Mouse (Mus musculus) cerebellum, postnatal 14 days (tissue): ENCODE data around the gene Tbc1d10c.

ENCODE experiments used
- DNase-seq, 2 experiments: peaks; one replicate each; pipeline ENCODE4 v3.0.0; 2021; ENCODE audit warnings: mixed read lengths in 2 of 2

The Tbc1d10c gene

GRCm38 (mm10) chr19:4214771-4215450 is 23.8 kb upstream of the Tbc1d10c start:
- no peak for DNase-seq

GRCm38 (mm10) chr19:4214071-4214770 is 23.1 kb upstream of the Tbc1d10c start, which contains the start of the genes Clcf1 and AC109138.7:
TSS of gene Clcf1 (plus strand) at chr19:4214238.
TSS of gene AC109138.7 (plus strand) at chr19:4214357.
- no peak for DNase-seq

GRCm38 (mm10) chr19:4213524-4213974 is 22.5 kb upstream of the Tbc1d10c start:
- no peak for DNase-seq

GRCm38 (mm10) chr19:4211891-4212588 is 21.0 kb upstream of the Tbc1d10c start:
- no peak for DNase-seq

- no peak for DNase-seq
Measured at GRCm38 (mm10) chr19:4208563-4208962, 17.5 kb upstream of the Tbc1d10c start.

GRCm38 (mm10) chr19:4206971-4207370 is 15.9 kb upstream of the Tbc1d10c start:
- DNase-seq = peak; percentile 81

GRCm38 (mm10) chr19:4204889-4205288 is 13.8 kb upstream of the Tbc1d10c start:
- no peak for DNase-seq

- no peak for DNase-seq
Measured at GRCm38 (mm10) chr19:4203604-4204326, 12.7 kb upstream of the Tbc1d10c start.

GRCm38 (mm10) chr19:4203148-4203547 is 12.1 kb upstream of the Tbc1d10c start:
- no peak for DNase-seq

GRCm38 (mm10) chr19:4202149-4202548 is 11.1 kb upstream of the Tbc1d10c start:
- no peak for DNase-seq

- DNase-seq = peak; percentile 97 to 98
Measured at GRCm38 (mm10) chr19:4201291-4201909, 10.3 kb upstream of the Tbc1d10c start, which contains the start of gene Rad9a. TSS of gene Rad9a (minus strand) at chr19:4201662.

GRCm38 (mm10) chr19:4197180-4197579 is 6.1 kb upstream of the Tbc1d10c start:
- DNase-seq = no peak

GRCm38 (mm10) chr19:4196548-4196947 is 5.5 kb upstream of the Tbc1d10c start:
- DNase-seq = no peak

GRCm38 (mm10) chr19:4196048-4196447 is 5.0 kb upstream of the Tbc1d10c start:
- DNase-seq = no peak

GRCm38 (mm10) chr19:4194776-4195650 is 3.9 kb upstream of the Tbc1d10c start:
- peak; percentile 96 to 98 for DNase-seq

- no peak for DNase-seq
Measured at GRCm38 (mm10) chr19:4194021-4194724, 3.1 kb upstream of the Tbc1d10c start.

- DNase-seq = no peak
Measured at GRCm38 (mm10) chr19:4193129-4193528, 2.0 kb upstream of the Tbc1d10c start.

GRCm38 (mm10) chr19:4192251-4192985 is 1.3 kb upstream of the Tbc1d10c start:
- no peak for DNase-seq

GRCm38 (mm10) chr19:4191528-4192250 is 605 bp upstream of the Tbc1d10c start, which contains the start of gene Ppp1ca:
TSS of gene Ppp1ca (plus strand) at chr19:4192065.
- peak; percentile 98 to 99 for DNase-seq
